Mouse (Mus musculus) adrenal gland, adult 2 months (tissue): ENCODE results near the gene Osbpl11. TPM values are rescaled to one million over a fixed set of nuclear protein-coding genes. Genes with fewer than 3 reads are reported as not detected.
"Not testable (repeated sequence)": the region's sequence is repeated elsewhere in the genome, so short reads cannot be mapped to it uniquely, and the experiment has no call there.

Experiments used
- DNase-seq: peaks from one replicate; pipeline ENCODE4 v3.0.0; 2021
- long read RNA-seq: library from polyadenylated mRNA; stranded (forward); transcript quantifications from one replicate; pipeline ENCODE4 v2.0.0, GENCODE M21; 2021
- polyA plus RNA-seq: library from polyadenylated mRNA; depleted of rRNA; stranded (reverse); fragments of >200 nt; gene quantifications from 2 replicates; pipeline ENCODE4 v1.2.3, GENCODE M21; 2012; rRNA removed
- total RNA-seq, 2 experiments: library from RNA; stranded (reverse); gene quantifications; 2 replicates each; pipeline ENCODE4 v1.2.3; 2021

The Osbpl11 gene
- total RNA-seq (10 to 100 TPM; 37.9 to 43.7 TPM), polyA plus RNA-seq (14.0 and 16.4 TPM in 2 replicates)
- long read RNA-seq, full-length matches to known transcripts: 34 of 43 reads
- long read RNA-seq, partial matches to known transcripts: 4 of 43 reads
- long read RNA-seq, other reads (novel, unspliced or antisense): 5 of 43 reads

DNA sequence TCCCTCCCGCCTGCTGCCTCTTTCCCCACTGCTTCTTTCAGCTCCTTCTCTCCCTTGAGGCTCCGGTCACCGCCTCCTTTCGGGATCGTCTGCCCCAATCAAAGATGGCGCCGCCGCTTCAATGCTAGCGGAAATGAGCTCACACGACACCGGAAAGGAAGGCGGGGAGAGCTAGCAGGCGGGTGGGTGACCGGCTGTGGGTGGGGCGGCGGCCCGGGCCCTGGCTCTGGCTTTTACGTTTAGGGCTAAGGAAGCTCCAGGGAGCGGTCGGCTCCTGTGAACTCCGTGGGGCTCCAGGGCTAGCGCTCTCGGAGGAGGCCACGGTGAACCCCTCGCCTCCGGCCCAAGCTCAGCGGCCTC is at the start of gene Osbpl11:
Gene Osbpl11, plus strand, starts transcription at position 171 of the 360 bp plus-strand sequence.
- peak; percentile 98 for DNase-seq

DNA sequence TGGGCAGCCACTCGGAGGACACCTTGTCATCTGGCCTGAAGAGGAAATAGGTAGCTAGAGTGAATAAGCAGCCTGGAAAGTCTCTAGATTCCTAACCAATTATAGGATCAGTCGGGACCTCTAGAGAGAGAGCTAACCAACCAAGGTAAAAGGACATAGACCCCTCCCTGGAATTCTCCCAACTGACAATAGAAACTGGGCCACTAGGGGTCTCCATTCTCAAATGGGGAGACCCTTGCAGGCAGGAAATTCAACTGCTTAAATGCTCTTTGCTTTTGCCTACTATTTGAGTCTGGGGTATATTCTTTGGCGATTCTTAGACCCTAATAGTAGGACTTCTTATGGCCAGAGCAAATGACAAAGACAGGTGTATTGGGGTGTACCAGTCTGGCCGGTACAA is 49.7 kb upstream of the Osbpl11 start:
- DNase-seq: no peak

DNA sequence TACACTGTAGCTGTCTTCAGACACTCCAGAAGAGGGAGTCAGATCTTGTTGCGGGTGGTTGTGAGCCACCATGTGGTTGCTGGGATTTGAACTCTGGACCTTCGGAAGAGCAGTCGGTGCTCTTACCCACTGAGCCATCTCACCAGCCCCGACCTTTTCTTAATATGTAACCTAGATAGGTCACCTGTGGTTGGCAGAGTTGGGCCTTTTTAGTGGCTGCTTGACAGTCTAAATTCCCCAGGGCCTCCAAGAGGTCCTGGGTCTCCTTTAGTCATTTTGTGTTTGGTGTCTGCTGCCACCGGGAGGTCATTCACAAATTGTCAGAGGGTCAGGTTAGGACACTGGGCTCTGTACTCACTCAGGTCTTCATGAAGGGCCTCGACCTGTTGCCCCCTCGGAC is 45.8 kb upstream of the Osbpl11 start:
- not testable (repeated sequence) for DNase-seq

DNA sequence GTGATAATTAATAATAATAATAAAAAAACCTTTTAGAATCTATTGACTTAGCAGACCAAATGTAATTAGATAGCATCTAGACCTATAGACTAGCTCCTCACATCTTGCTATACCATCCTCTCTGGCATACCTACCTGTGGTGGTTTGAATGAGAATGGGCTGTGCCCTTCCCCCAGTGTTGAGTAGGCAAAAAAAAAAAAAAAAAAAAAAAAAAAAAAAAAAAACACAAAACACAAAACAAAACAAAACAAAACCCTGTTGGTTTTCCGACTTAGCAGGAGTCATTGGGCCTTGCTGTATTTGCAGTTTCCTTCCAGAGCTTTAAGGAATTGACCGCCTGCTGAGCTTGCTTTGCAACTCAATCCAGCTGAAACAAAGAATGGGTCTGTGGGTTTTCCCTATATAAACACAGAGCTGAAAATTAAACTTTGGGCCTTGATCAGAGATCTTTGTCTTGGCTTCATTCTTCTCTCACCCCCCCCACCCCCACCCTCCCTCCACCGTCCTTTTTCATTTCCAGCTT is 43.1 kb upstream of the Osbpl11 start:
- no peak for DNase-seq

- DNase-seq: no peak
Observed at GRCm38 (mm10) chr16:33143452-33143851, 41.4 kb upstream of the Osbpl11 start.

- no peak for DNase-seq
Observed at GRCm38 (mm10) chr16:33146185-33146584, 38.7 kb upstream of the Osbpl11 start.

- no peak for DNase-seq
Observed at GRCm38 (mm10) chr16:33148135-33148534, 36.7 kb upstream of the Osbpl11 start.

GRCm38 (mm10) chr16:33150875-33151274 is 34.0 kb upstream of the Osbpl11 start:
- DNase-seq: not testable (repeated sequence)

DNA sequence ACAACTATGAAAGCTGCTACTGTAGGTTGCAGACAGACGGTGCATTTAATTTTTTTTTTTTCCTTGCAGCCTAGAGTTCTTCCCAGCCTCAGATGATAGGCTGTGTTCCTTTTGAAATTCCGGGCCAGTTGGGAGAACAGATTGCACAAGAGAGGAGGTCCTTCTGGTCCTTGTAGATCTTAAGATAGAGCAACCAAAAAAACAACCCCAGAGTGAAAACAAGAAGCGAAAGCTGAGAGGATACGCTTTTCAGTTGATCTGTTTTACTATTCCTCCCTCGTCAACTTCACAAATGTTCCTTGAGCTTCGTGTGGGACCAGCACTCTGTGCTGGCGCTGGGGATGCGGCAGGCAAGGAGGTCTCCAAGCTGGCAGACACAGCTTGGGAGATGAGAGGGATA is 33.3 kb upstream of the Osbpl11 start:
- no peak for DNase-seq

GRCm38 (mm10) chr16:33154992-33155391 is 29.9 kb upstream of the Osbpl11 start:
- DNase-seq: peak; percentile 43

GRCm38 (mm10) chr16:33158006-33158405 is 26.9 kb upstream of the Osbpl11 start:
- DNase-seq: no peak

GRCm38 (mm10) chr16:33158590-33159071 is 26.2 kb upstream of the Osbpl11 start:
- DNase-seq: no peak

DNA sequence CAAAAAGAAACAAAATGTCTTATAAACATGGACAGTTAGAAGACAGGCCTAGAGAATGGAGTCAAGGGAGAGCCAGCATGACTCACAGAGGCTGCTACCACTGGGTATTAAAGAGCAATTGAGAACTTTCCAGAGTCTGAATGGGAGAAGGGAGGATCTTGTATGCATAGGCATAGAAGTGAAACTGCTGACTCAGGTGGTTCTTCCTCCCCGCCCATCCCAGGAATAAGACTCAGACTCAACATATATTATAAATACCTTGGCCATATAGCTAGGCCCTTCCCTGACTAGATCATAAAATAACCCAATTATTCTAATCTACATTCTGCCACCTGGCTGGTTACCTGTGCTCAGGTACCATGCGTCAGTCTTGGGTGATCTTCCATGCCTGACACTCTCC is 25.5 kb upstream of the Osbpl11 start:
- no peak for DNase-seq

- peak; percentile 93 for DNase-seq
Observed at GRCm38 (mm10) chr16:33163330-33164090, 21.4 kb upstream of the Osbpl11 start.

GRCm38 (mm10) chr16:33166284-33166683 is 18.6 kb upstream of the Osbpl11 start:
- DNase-seq: not testable (repeated sequence)

- DNase-seq: no peak
Observed at GRCm38 (mm10) chr16:33167537-33167936, 17.3 kb upstream of the Osbpl11 start.

GRCm38 (mm10) chr16:33169471-33170034 is 15.3 kb upstream of the Osbpl11 start:
- DNase-seq: peak; percentile 48

GRCm38 (mm10) chr16:33170716-33171587 is 13.9 kb upstream of the Osbpl11 start:
- DNase-seq: no peak

DNA sequence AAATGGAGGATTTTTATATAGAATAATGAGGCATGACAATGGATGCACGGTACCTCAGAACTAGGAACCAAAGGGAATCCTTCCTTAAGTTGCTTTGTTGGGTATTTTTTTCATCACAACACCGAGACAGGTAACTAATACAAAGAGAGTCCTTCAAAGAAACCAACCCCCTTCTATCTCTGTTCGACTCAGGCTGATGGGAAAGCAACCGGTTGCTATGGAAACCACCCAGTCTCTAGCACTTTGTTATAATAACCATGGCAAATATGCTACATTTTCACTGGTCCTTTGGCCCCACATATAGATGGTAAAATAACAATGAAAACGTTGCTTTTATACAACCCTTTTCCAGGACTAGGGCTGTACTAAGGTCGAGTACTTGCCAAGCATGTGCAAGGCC is 13.1 kb upstream of the Osbpl11 start:
- no peak for DNase-seq

- peak; percentile 52 for DNase-seq
Observed at GRCm38 (mm10) chr16:33173151-33173550, 11.7 kb upstream of the Osbpl11 start.

GRCm38 (mm10) chr16:33174695-33175094 is 10.2 kb upstream of the Osbpl11 start:
- no peak for DNase-seq

- not testable (repeated sequence) for DNase-seq
Observed at GRCm38 (mm10) chr16:33176831-33177230, 8.0 kb upstream of the Osbpl11 start.
